Comparison of ENCODE assay signal across 10 mouse cellular contexts in the genomic region with DNA sequence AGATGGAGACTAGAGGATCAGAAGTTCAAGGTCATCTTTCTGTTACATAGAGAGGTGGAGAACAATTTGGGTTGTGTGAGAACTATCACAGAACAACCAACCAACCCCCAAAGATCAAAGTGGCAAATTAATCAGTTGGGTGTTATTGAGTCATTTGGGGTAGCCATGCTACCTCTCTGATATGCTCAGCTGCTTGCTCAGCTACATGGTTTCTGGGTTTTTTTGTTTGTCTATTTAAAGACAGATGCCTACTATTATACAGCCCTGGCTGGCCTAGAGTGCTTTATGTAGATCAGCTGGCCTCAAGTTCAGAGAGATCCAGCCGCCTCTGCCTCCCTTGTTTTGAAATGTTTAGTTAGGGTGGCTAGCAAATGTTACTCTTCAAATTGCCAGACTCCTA. TPM values are rescaled to one million over a fixed set of nuclear protein-coding genes. Genes with fewer than 3 reads are reported as not detected.
A peak's percentile ranks its signal among the peaks of the same experiment; 100 is the strongest.
DNase-seq lines count a peak whose midpoint lies in the region; ATAC-seq and TF ChIP-seq lines count a peak whose summit lies in the region.
"Had no signal": no experiment of that assay in that cellular context is flagged by ENCODE, and none has a peak within 500 bp of the region (broad histone marks: within the 10 kb centered on the region; RNA-seq: fewer than 3 reads in every experiment).

No protein-coding gene starts in this region.

- no peak for DNase-seq in intestine, embryonic 14.5 days (ENCODE audit: low spot score)
- DNase-seq in stomach, postnatal 0 days (ENCODE audit: low spot score): no peak
- peak; percentile 74 for DNase-seq in induced T-regulatory cell, adult 2 months (ENCODE audit: low read depth)
- DNase-seq in thymus, postnatal 4 days: peak; percentile 48
- no peak for DNase-seq in right cerebral cortex, adult 2 months (ENCODE audit: low spot score in 2 of 2)
- DNase-seq: cerebellum, postnatal 36 days had no signal

- H3K9ac ChIP-seq in intestine, embryonic 14.5 days (ENCODE audit: low read length): no peak overlapping the region
- no peak overlapping the region for H3K9ac ChIP-seq in intestine, embryonic 16.5 days (ENCODE audit: low read depth, low read length)
- H3K9ac ChIP-seq in stomach, embryonic 15.5 days: no peak overlapping the region
- H3K9ac ChIP-seq in stomach, postnatal 0 days (ENCODE audit: low read length): no peak overlapping the region
- H3K9ac ChIP-seq: limb, embryonic 12.5 days; midbrain, embryonic 15.5 days had no signal

- no peaks in the 10 kb centered on the region for H3K9me3 ChIP-seq in intestine, embryonic 14.5 days (ENCODE audit: control insufficient read depth, low read length)
- H3K9me3 ChIP-seq in intestine, embryonic 16.5 days (ENCODE audit: control insufficient read depth, low read length): no peaks in the 10 kb centered on the region
- H3K9me3 ChIP-seq in stomach, embryonic 15.5 days: no peaks in the 10 kb centered on the region
- H3K9me3 ChIP-seq in stomach, postnatal 0 days (ENCODE audit: control insufficient read depth, low read length): no peaks in the 10 kb centered on the region
- H3K9me3 ChIP-seq: limb, embryonic 12.5 days; midbrain, embryonic 15.5 days had no signal

- no peak for TF ChIP-seq EP300 in stomach, postnatal 0 days (optimal IDR thresholded peaks at IDR 0.05)

- no peak overlapping the region for H3K4me2 ChIP-seq in intestine, embryonic 14.5 days (ENCODE audit: low read length)
- H3K4me2 ChIP-seq in intestine, embryonic 16.5 days (ENCODE audit: low read depth, low read length): no peak overlapping the region
- H3K4me2 ChIP-seq in stomach, embryonic 15.5 days: no peak overlapping the region
- no peak overlapping the region for H3K4me2 ChIP-seq in stomach, postnatal 0 days (replicated peaks; ENCODE audit: low read depth)
- H3K4me2 ChIP-seq: limb, embryonic 12.5 days; midbrain, embryonic 15.5 days had no signal

- ATAC-seq in intestine, embryonic 14.5 days (replicated peaks; ENCODE audit: low FRiP score, low TSS enrichment, low read depth): no peak
- no peak for ATAC-seq in intestine, embryonic 16.5 days
- no peak for ATAC-seq in stomach, embryonic 15.5 days (ENCODE audit: insufficient read depth, low FRiP score, low read depth)
- no peak for ATAC-seq in stomach, postnatal 0 days (ENCODE audit: low FRiP score, low TSS enrichment)
- ATAC-seq: midbrain, embryonic 15.5 days had no signal

- no peaks in the 10 kb centered on the region for H3K36me3 ChIP-seq in intestine, embryonic 14.5 days (ENCODE audit: control insufficient read depth, insufficient read depth, low read length)
- H3K36me3 ChIP-seq in intestine, embryonic 16.5 days (ENCODE audit: control insufficient read depth, insufficient read depth, low read length): no peaks in the 10 kb centered on the region
- H3K36me3 ChIP-seq in stomach, embryonic 15.5 days: no peaks in the 10 kb centered on the region
- H3K36me3 ChIP-seq in stomach, postnatal 0 days (ENCODE audit: control insufficient read depth, insufficient read depth, low read length): no peaks in the 10 kb centered on the region
- H3K36me3 ChIP-seq: limb, embryonic 12.5 days; midbrain, embryonic 15.5 days had no signal

- 96% methylated on average over 1 of the region's 1 CpGs for WGBS in intestine, embryonic 14.5 days
- 71% methylated on average over 1 of the region's 1 CpGs for WGBS in intestine, embryonic 16.5 days
- 93% methylated on average over 1 of the region's 1 CpGs for WGBS in stomach, embryonic 15.5 days
- WGBS in stomach, postnatal 0 days: 68% methylated on average over 1 of the region's 1 CpGs

- H3K27me3 ChIP-seq in intestine, embryonic 14.5 days (replicated peaks; ENCODE audit: control insufficient read depth, insufficient read depth, low read length): no peaks in the 10 kb centered on the region
- no peaks in the 10 kb centered on the region for H3K27me3 ChIP-seq in intestine, embryonic 16.5 days (replicated peaks; ENCODE audit: control insufficient read depth, insufficient read depth, low read length)
- H3K27me3 ChIP-seq in stomach, embryonic 15.5 days (replicated peaks): no peaks in the 10 kb centered on the region
- no peaks in the 10 kb centered on the region for H3K27me3 ChIP-seq in stomach, postnatal 0 days (ENCODE audit: control insufficient read depth, insufficient read depth, low read length)
- H3K27me3 ChIP-seq: limb, embryonic 12.5 days; midbrain, embryonic 15.5 days had no signal

- no peak for TF ChIP-seq CTCF in stomach, postnatal 0 days (IDR thresholded peaks at IDR 0.05; ENCODE audit: low read depth)

- 0 out of 2 replicates have a peak, but pooled peaks cover 5% of the 10 kb centered on the region for H3K4me1 ChIP-seq in intestine, embryonic 14.5 days (replicated peaks; ENCODE audit: control insufficient read depth, insufficient read depth, low read length)
- peaks cover 30% of the 10 kb centered on the region for H3K4me1 ChIP-seq in intestine, embryonic 16.5 days (ENCODE audit: control insufficient read depth, insufficient read depth, low read length)
- peaks cover 9% of the 10 kb centered on the region; the same call in 1 of the 2 replicates for H3K4me1 ChIP-seq in stomach, embryonic 15.5 days
- H3K4me1 ChIP-seq in stomach, postnatal 0 days (replicated peaks; ENCODE audit: control insufficient read depth, insufficient read depth): 0 out of 2 replicates have a peak, but pooled peaks cover 5% of the 10 kb centered on the region
- H3K4me1 ChIP-seq: midbrain, embryonic 15.5 days had no signal

- no peak overlapping the region for H3K4me3 ChIP-seq in intestine, embryonic 14.5 days (ENCODE audit: low read depth, low read length)
- no peak overlapping the region for H3K4me3 ChIP-seq in intestine, embryonic 16.5 days (ENCODE audit: low read length)
- H3K4me3 ChIP-seq in stomach, embryonic 15.5 days (replicated peaks): no peak overlapping the region
- H3K4me3 ChIP-seq in stomach, postnatal 0 days (ENCODE audit: low read depth, low read length): no peak overlapping the region
- H3K4me3 ChIP-seq: limb, embryonic 12.5 days; midbrain, embryonic 15.5 days had no signal

- H3K27ac ChIP-seq in intestine, embryonic 14.5 days (ENCODE audit: low read depth): 0 out of 2 replicates have a peak overlapping the region, but pooled peaks have one; percentile 16
- H3K27ac ChIP-seq in intestine, embryonic 16.5 days (ENCODE audit: low read length): no peak overlapping the region; the same call in 1 of the 2 replicates
- H3K27ac ChIP-seq in stomach, embryonic 15.5 days: peak overlapping the region; percentile 33
- no peak overlapping the region; the same call in 1 of the 2 replicates for H3K27ac ChIP-seq in stomach, postnatal 0 days (replicated peaks)
- H3K27ac ChIP-seq: limb, embryonic 12.5 days; midbrain, embryonic 15.5 days had no signal

RNA-seq across cellular contexts. Expression of gene Wbp4, which starts 39.7 kb away (rescaled TPM):
- 39.5 and 42.9 TPM in 2 replicates for polyA plus RNA-seq in intestine, embryonic 14.5 days (2014; fragmentation: Nextera tagmentation; extraction: Ambion mirVana)
- polyA plus RNA-seq in intestine, embryonic 16.5 days (2015; fragmentation: Nextera tagmentation; extraction: Ambion mirVana): 26.9 and 31.3 TPM in 2 replicates
- 41.0 and 41.5 TPM in 2 replicates for polyA plus RNA-seq in stomach, embryonic 15.5 days (2015; fragmentation: Nextera tagmentation; extraction: Ambion mirVana)
- polyA plus RNA-seq in stomach, postnatal 0 days (2015; fragmentation: Nextera tagmentation; extraction: Ambion mirVana): 28.8 and 31.0 TPM in 2 replicates

RNA-seq across cellular contexts. Expression of gene Elf1, which starts 40.1 kb away (rescaled TPM):
- 27.0 and 27.7 TPM in 2 replicates for polyA plus RNA-seq in intestine, embryonic 14.5 days (2014; fragmentation: Nextera tagmentation; extraction: Ambion mirVana)
- 21.9 and 22.2 TPM in 2 replicates for polyA plus RNA-seq in intestine, embryonic 16.5 days (2015; fragmentation: Nextera tagmentation; extraction: Ambion mirVana)
- 25.1 and 26.1 TPM in 2 replicates for polyA plus RNA-seq in stomach, embryonic 15.5 days (2015; fragmentation: Nextera tagmentation; extraction: Ambion mirVana)
- polyA plus RNA-seq in stomach, postnatal 0 days (2015; fragmentation: Nextera tagmentation; extraction: Ambion mirVana): 18.7 and 19.3 TPM in 2 replicates

Comparison
In these comparisons a context has a peak if more than half of its experiments do, and no peak if none do; other contexts are left out.
1. H3K27ac ChIP-seq: peak in intestine, embryonic 14.5 days (single experiment) and stomach, embryonic 15.5 days (single experiment); none in intestine, embryonic 16.5 days (single experiment) and stomach, postnatal 0 days (single experiment).
2. DNase-seq: peak in induced T-regulatory cell, adult 2 months (single experiment) and thymus, postnatal 4 days (single experiment); none in intestine, embryonic 14.5 days (single experiment), stomach, postnatal 0 days (single experiment) and right cerebral cortex, adult 2 months (0 of 2).